Mouse (Mus musculus) liver, embryonic 14.5 days (tissue): ENCODE results near the gene Neurl1a. TPM values are rescaled to one million over a fixed set of nuclear protein-coding genes. Genes with fewer than 3 reads are reported as not detected.

Source experiments
- ATAC-seq: fragments of 200-750 bp; cut with Nextera tagmentation; 2 replicates; pipeline ENCODE4 v1.8.0; 2017; ENCODE audit warnings: moderate number of reproducible peaks, mild to moderate bottlenecking, moderate library complexity; ENCODE audit not compliant: insufficient read depth
- DNase-seq, 3 experiments: peaks; one replicate each; pipeline ENCODE4 v3.0.0-alpha.2; 2012 to 2013; ENCODE audit warnings: low read depth in 3 of 3, low spot score in 3 of 3
- H3K27ac ChIP-seq: fragments of 300-500 bp; sonication (generic); 2 replicates; pipeline ENCODE4 v1.5.1; 2014; ENCODE audit warnings: moderate library complexity, mild to moderate bottlenecking, control low read depth, inconsistent platforms
- H3K27me3 ChIP-seq: fragments of 300-500 bp; sonication (generic); 2 replicates; pipeline ENCODE4 v1.6.1; 2014; ENCODE audit warnings: mild to moderate bottlenecking, low read length, moderate library complexity; ENCODE audit not compliant: control insufficient read depth, insufficient read depth
- H3K36me3 ChIP-seq: fragments of 300-500 bp; sonication (generic); replicated peaks from 2 replicates; pipeline ENCODE4 v1.6.1; 2014; ENCODE audit warnings: low read depth; ENCODE audit not compliant: control insufficient read depth, insufficient read depth
- H3K4me1 ChIP-seq, 2 experiments: fragments of 200-500 bp in 1 of 2; fragments of 300-500 bp in 1 of 2; sonication (generic) in 1 of 2; replicated peaks; 2 replicates each; pipeline ENCODE4 v1.6.1; 2012 to 2014; ENCODE audit warnings: antibody characterized with exemption in 1 of 2, inconsistent platforms in 1 of 2, low read length in 1 of 2; ENCODE audit not compliant: control insufficient read depth in 2 of 2, insufficient read depth in 2 of 2
- H3K4me2 ChIP-seq: fragments of 300-500 bp; sonication (generic); 2 replicates; pipeline ENCODE4 v1.6.1; 2014; ENCODE audit warnings: low read depth, mild to moderate bottlenecking, control low read depth, moderate library complexity
- H3K4me3 ChIP-seq, 2 experiments: fragments of 200-500 bp in 1 of 2; fragments of 300-500 bp in 1 of 2; sonication (generic) in 1 of 2; 2 replicates each; pipeline ENCODE4 v1.5.1; 2012 to 2014; ENCODE audit warnings: low read depth in 2 of 2, low read length in 2 of 2, mild to moderate bottlenecking in 2 of 2, control low read depth in 1 of 2, inconsistent platforms in 1 of 2, moderate library complexity in 1 of 2; ENCODE audit not compliant: insufficient read depth in 1 of 2
- H3K9ac ChIP-seq: fragments of 300-500 bp; sonication (generic); replicated peaks from 2 replicates; pipeline ENCODE4 v1.6.1; 2014; ENCODE audit warnings: mild to moderate bottlenecking, control low read depth, moderate library complexity
- H3K9me3 ChIP-seq: fragments of 300-500 bp; sonication (generic); 2 replicates; pipeline ENCODE4 v1.6.1; 2016; ENCODE audit warnings: low read length, mixed read lengths; ENCODE audit not compliant: control insufficient read depth
- CTCF ChIP-seq: IDR thresholded peaks from 2 replicates; pipeline ENCODE4 v1.5.1; 2016; ENCODE audit warnings: antibody characterized with exemption, low read depth, control low read depth
- EP300 ChIP-seq: IDR thresholded peaks from 2 replicates; pipeline ENCODE4 v1.6.1; 2016; ENCODE audit warnings: antibody characterized with exemption, low read depth
- WGBS: fragments of 180-500 bp; shearing (Covaris S2); extraction: QIAGEN DNeasy Blood & Tissue Kit; methylation state at CpG from one replicate; pipeline ENCODE4 v1.1.7; 2014; ENCODE audit not compliant: insufficient replicate concordance; 5-methylcytosine and 5-hydroxymethylcytosine counted together
- polyA plus RNA-seq, 2 experiments: library from polyadenylated mRNA; depleted of rRNA in 1 of 2; stranded (reverse) in 1 of 2; unstranded in 1 of 2; fragments of >200 nt; fragmentation: Nextera tagmentation in 1 of 2; extraction: Ambion mirVana in 1 of 2; gene quantifications; 2 replicates each; pipeline versions ENCODE4 v1.2.1 to v1.2.3; 2012 to 2014

The Neurl1a gene
- polyA plus RNA-seq (2012; rRNA removed) (0.70 and 0.79 TPM in 2 replicates), polyA plus RNA-seq (2014; fragmentation: Nextera tagmentation; extraction: Ambion mirVana) (0.53 and 0.82 TPM in 2 replicates)

DNA sequence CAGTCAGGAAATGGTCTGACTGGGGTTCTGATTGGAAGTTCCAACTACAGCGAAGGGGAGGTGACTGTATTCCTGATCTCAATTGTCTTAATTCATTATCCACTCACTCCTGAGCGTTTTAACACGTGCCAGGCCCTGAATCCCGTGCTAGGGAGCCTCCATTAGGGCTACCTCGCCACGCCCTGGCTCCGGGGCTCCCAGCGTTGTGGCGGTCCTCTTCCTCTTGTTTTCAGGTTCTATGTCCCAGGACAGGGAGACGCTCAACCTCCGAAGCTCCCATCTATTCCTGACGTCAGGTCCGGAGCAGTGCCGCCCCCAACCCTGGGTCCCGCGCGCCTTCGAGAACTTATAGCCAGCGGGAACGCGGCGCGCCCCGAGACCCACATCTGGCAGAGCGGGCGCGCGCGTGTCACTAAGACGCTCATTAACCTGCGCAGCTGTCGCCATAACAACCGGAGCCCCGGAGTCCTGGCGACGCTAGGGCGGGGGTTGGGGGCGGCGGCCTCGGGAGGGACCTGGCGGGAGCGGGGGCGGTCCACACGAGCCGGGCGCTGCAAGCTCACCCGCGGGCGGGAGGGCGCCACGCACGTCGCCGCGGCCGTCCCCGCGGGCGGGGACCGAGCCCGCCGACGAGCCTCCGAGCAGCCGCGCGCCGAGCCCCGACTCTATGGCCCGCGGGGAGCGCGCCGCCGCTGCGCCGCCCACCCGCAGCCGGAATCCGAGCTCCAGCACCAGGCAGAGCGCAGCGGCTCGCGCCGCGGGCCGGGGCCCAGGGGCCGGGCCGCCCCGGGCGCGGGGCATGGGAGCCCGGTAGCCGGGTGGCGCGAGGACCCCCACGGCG, at the start of gene Neurl1a:
Gene Neurl1a, plus strand, starts transcription at position 390 of the 841 bp plus-strand sequence.
- H3K36me3 ChIP-seq: no peaks in the 10 kb centered on the region
- WGBS: under 1% methylated on average over 87 of the region's 98 CpGs
- H3K4me3 ChIP-seq: peak within 1 kb of the TSS; percentile 28 to 55
- ATAC-seq (no peak), DNase-seq (no peak)
- no peaks in the 10 kb centered on the region for H3K9me3 ChIP-seq
- 0 out of 4 replicates have a peak, but pooled peaks cover 0 to 2% of the 10 kb centered on the region in 2 experiments for H3K4me1 ChIP-seq
- H3K27me3 ChIP-seq: peaks cover 40% of the 10 kb centered on the region
- peak within 1 kb of the TSS; percentile 65 for H3K4me2 ChIP-seq
- TF ChIP-seq CTCF: no peak
- TF ChIP-seq EP300: no peak
- no peak within 1 kb of the TSS for H3K9ac ChIP-seq
- no peak within 1 kb of the TSS for H3K27ac ChIP-seq

DNA sequence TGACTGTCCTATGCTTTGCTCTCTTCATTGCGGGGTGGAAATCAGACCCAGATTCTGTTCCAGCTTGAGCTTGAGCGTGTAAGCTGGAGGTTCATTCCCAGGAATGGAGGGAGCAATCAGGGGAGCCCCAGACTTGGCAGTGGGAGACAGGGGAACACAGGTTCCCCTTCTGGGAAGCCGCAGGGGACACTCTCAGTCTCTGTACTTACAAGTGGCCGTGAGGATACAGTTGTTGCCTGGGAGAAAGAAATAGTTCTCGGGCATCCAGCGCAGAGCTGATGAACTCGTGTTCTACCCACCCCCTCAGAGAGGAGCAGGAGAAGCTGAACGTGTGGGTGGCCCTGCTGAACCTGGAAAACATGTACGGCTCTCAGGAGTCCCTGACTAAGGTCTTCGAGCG, 49.8 kb upstream of the Neurl1a start:
- DNase-seq: no peak
- TF ChIP-seq CTCF: no peak
- Histone ChIP-seq H3K27ac (no peak overlapping the region), H3K36me3 (peaks cover 46% of the 10 kb centered on the region), H3K9ac (no peak overlapping the region), H3K4me1 (no peaks in the 10 kb centered on the region; a peak in 1 of 4 replicates), H3K9me3 (no peaks in the 10 kb centered on the region), H3K27me3 (no peaks in the 10 kb centered on the region), H3K4me2 (no peak overlapping the region), H3K4me3 (no peak overlapping the region)
- ATAC-seq: no peak
- WGBS: 82% methylated on average over 11 of the region's 11 CpGs

DNA sequence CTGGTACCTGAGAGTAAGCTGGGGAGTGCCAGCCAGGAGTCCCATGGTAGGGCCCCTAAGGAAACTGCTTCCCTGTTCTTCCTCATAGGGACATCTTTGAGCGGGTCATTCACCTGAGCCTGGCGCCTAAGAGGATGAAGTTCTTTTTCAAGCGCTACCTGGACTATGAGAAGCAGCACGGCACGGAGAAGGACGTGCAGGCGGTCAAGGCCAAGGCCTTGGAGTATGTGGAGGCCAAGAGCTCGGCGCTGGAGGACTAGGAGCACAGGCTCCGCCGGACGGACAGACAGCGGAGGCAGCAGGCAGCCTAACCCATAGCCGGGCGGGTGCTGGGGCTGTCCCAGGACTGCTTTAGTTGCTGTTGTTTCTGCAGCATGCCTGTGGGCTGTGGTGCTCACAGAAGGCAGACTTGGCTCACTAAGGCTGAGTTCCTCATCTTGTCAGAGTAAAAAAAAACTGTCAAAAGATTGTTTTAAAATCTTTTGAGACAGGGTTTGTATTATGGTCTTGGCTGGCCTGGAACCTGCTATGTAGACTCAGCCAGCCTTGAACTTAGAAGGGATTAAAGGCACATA, 48.0 kb upstream of the Neurl1a start:
- WGBS: 87% methylated on average over 15 of the region's 15 CpGs
- Histone ChIP-seq H3K27ac (no peak overlapping the region), H3K36me3 (peaks cover 41% of the 10 kb centered on the region), H3K4me2 (no peak overlapping the region), H3K4me1 (no peaks in the 10 kb centered on the region; a peak in 1 of 4 replicates), H3K4me3 (no peak overlapping the region), H3K9ac (no peak overlapping the region), H3K27me3 (no peaks in the 10 kb centered on the region), H3K9me3 (no peaks in the 10 kb centered on the region)
- ATAC-seq (no peak), DNase-seq (no peak)
- no peak for TF ChIP-seq EP300
- TF ChIP-seq CTCF: no peak

DNA sequence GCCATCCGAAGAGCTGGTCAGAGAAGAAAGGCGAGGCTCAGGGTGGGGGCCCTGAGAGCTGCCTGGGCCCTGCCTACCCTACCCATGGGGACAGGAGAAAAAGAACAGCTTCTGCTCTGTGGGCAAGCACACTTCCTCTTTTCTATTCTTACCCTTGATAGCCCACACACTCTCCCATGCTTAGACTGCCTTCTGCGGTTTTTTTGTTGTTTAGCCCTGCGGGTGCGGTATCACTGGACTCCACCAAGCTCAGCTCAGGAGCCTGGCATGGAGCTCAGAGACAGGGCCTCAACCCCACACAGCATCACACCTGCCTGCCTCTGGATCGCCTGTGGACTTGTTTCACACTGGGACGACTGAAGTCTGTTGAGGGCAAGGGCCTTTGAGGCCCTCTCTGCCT, 45.5 kb upstream of the Neurl1a start:
- Histone ChIP-seq H3K9me3 (no peaks in the 10 kb centered on the region), H3K27ac (no peak overlapping the region), H3K4me1 (peaks cover 0 to 6% of the 10 kb centered on the region in 2 experiments; a peak in 3 of 4 replicates), H3K4me2 (no peak overlapping the region), H3K4me3 (no peak overlapping the region), H3K27me3 (no peaks in the 10 kb centered on the region; the same call in 1 of the 2 replicates), H3K9ac (no peak overlapping the region), H3K36me3 (peaks cover 30% of the 10 kb centered on the region)
- no peak for TF ChIP-seq CTCF
- DNase-seq: peak in 1 of 3 experiments; percentile 16
- WGBS: 21% methylated on average over 7 of the region's 7 CpGs
- ATAC-seq: no peak

DNA sequence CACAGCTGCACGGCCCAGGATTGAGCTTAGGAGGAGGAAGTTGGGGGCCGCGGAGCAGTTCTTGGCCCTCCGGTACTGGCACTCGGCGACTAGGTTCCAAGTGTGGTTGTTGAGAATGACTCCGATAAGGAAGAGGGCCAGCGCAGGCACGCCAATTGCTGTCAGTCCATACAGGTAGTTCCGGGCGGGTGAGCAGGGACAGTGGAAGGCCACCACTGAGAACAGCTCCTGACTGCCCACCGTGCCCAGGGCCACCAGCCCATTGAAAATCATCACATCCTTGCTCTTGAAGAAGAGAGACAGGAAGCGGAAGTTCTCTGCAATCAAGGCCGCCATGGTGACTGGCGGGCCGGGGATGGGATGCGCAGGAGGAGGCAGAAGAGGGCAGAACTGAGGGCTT, 43.1 kb upstream of the Neurl1a start:
- Histone ChIP-seq H3K4me3 (no peak overlapping the region), H3K4me2 (no peak overlapping the region), H3K4me1 (peaks cover 0 to 6% of the 10 kb centered on the region in 2 experiments; a peak in 3 of 4 replicates), H3K27ac (no peak overlapping the region), H3K36me3 (peaks cover 9% of the 10 kb centered on the region), H3K9me3 (no peaks in the 10 kb centered on the region), H3K9ac (no peak overlapping the region), H3K27me3 (no peaks in the 10 kb centered on the region; the same call in 1 of the 2 replicates)
- WGBS: 80% methylated on average over 17 of the region's 17 CpGs
- no peak for ATAC-seq
- no peak for TF ChIP-seq CTCF
- DNase-seq: no peak
